Mouse (Mus musculus): ENCODE data around the gene Ptpn11. TPM values are rescaled to one million over a fixed set of nuclear protein-coding genes. Genes with fewer than 3 reads are reported as not detected.

Gene Ptpn11
- total RNA-seq, 2 experiments from 2014 or later = 166 to 210 TPM

GRCm38 (mm10) chr5:121100095-121100494 is 91.1 kb downstream of the Ptpn11 start:
- DNase-seq = no peak
- intact Hi-C loops (cut with DNase I) = no loop called here

- no peak for DNase-seq
- intact Hi-C loops (cut with DNase I) = no loop called here
These were observed 93.2 kb downstream of the Ptpn11 start for GRCm38 (mm10) chr5:121097970-121098369.

- intact Hi-C loops (cut with DNase I) = no loop called here
These were observed 94.5 kb downstream of the Ptpn11 start for GRCm38 (mm10) chr5:121096744-121097143.

GRCm38 (mm10) chr5:121093281-121093680 is 97.9 kb downstream of the Ptpn11 start:
- intact Hi-C loops (cut with DNase I) = no loop called here
- no peak for DNase-seq

More at GRCm38 (mm10) chr5:121096744-121097143, 94.5 kb downstream of the Ptpn11 start:
- no peak for DNase-seq

GRCm38 (mm10) chr5:121089660-121090059 is 101.5 kb downstream of the Ptpn11 start:
- intact Hi-C loops (cut with DNase I) = no loop called here
- DNase-seq = no peak

GRCm38 (mm10) chr5:121087733-121088132 is 103.5 kb downstream of the Ptpn11 start:
- no peak for DNase-seq
- intact Hi-C loops (cut with DNase I) = no loop called here

- no peak for DNase-seq
- intact Hi-C loops (cut with DNase I) = no loop called here
These were observed 108.6 kb downstream of the Ptpn11 start for GRCm38 (mm10) chr5:121082605-121083004.

- no peak for DNase-seq
- intact Hi-C loops (cut with DNase I) = no loop called here
These were observed 109.4 kb downstream of the Ptpn11 start for GRCm38 (mm10) chr5:121081754-121082153.

Other genes with a start within 250 kb of the Ptpn11 start
- gene Rph3a, start 181.3 kb downstream of the Ptpn11 start, total RNA-seq (2021) = not detected
- 100 to 1,000 TPM; 519 to 543 TPM for gene Rpl6, start 13.1 kb upstream of the Ptpn11 start, total RNA-seq (2021)
- 10 to 100 TPM; 21.1 to 24.4 TPM for gene Hectd4, start 28.8 kb upstream of the Ptpn11 start, total RNA-seq (2021)
- gene Trafd1, start 194.2 kb upstream of the Ptpn11 start, total RNA-seq (2021) = 10 to 100 TPM; 60.7 to 65.0 TPM
- 10 to 100 TPM; 20.8 to 23.5 TPM for gene Naa25, start 206.5 kb upstream of the Ptpn11 start, total RNA-seq (2021)